Mouse (Mus musculus): ENCODE results near the gene Vezf1.
"Not testable (repeated sequence)": the region's sequence is repeated elsewhere in the genome, so short reads cannot be mapped to it uniquely, and the experiment has no call there.

DNA sequence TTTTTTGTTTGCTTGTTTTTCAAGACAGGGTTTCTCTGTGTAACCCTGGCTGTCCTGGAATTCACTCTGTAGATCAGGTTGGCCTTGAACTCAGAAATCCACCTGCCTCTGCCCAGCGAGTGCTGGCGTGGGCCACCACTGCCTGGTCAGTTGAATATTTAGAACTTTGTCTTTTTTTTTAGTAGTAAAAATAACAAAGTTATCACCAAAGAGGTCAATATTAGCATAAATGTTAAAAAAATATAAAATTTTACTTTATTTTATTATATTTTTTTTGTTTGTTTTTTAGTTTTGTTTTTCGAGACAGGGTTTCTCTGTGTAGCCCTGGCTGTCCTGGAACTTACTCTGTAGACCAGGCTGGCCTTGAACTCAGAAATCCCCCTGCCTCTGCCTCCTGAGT lies 22.9 kb upstream of the Vezf1 start:
- not testable (repeated sequence) for TF ChIP-seq CTCF, EP300 (IDR thresholded peaks at IDR 0.05)

Data from lung, postnatal 0 days (tissue).